Mouse (Mus musculus): ENCODE data around the gene Chst5. TPM values are rescaled to one million over a fixed set of nuclear protein-coding genes. Genes with fewer than 3 reads are reported as not detected.

The Chst5 gene
- polyA plus RNA-seq, 1 experiment, result not detected

DNA sequence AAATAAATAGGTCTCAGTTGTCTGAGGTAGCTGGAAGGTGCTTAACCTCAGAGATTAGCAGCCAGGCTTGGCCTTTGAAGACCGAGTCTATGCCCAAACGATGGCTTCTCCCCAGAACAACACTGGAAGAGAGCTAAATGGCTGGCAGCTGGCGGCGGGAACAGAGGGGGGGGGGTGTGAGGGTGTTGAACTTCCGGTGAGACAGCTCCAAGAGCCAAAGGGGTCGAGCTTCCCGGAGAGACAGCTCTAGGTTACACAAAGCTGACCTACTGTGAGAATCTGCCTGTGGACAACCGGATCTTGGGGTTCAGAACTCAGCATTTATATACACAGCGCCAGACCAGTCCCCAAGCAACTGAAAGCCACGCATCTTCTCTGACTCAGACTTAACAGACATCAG is 11.7 kb downstream of the Chst5 start:
- no peaks in the 10 kb centered on the region for H3K36me3 ChIP-seq (replicated peaks; ENCODE audit: low read length)
- peaks cover 40% of the 10 kb centered on the region for H3K27me3 ChIP-seq (replicated peaks)
- H3K9me3 ChIP-seq, result peaks cover 4% of the 10 kb centered on the region
- H3K4me1 ChIP-seq, result 0 out of 2 replicates have a peak, but pooled peaks cover 4% of the 10 kb centered on the region
- H3K4me3 ChIP-seq (replicated peaks), result no peak overlapping the region
- no peak for TF ChIP-seq GATA1 (IDR thresholded peaks at IDR 0.05; ENCODE audit: borderline replicate concordance, low read length)
- no peak for TF ChIP-seq FLI1 (IDR thresholded peaks at IDR 0.05; ENCODE audit: low read length)

DNA sequence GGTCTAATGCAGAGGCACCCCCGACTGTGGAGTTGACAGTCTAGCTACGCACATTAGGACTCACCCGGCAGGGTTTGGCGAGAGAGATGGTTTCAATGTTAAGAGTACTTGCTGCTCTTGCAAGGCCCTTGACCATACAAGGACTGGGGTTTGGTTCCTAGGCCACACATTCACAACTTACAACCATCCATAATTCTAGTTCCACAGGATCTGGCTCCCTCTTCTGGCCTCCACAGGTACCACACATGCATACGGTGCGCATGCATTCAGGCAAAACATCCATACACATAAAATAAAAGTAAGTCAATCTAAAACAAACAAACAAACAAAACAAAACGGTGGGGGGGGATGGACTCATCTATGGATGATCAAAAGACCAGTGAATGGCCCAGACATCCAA is 15.3 kb downstream of the Chst5 start:
- H3K9me3 ChIP-seq, result peaks cover 17% of the 10 kb centered on the region
- no peak overlapping the region for H3K4me3 ChIP-seq (replicated peaks)
- H3K36me3 ChIP-seq (replicated peaks; ENCODE audit: low read length), result no peaks in the 10 kb centered on the region
- H3K27me3 ChIP-seq (replicated peaks), result peaks cover 30% of the 10 kb centered on the region
- TF ChIP-seq GATA1 (IDR thresholded peaks at IDR 0.05; ENCODE audit: borderline replicate concordance, low read length), result no peak
- no peak for TF ChIP-seq FLI1 (IDR thresholded peaks at IDR 0.05; ENCODE audit: low read length)
- peaks cover 28% of the 10 kb centered on the region for H3K4me1 ChIP-seq

DNA sequence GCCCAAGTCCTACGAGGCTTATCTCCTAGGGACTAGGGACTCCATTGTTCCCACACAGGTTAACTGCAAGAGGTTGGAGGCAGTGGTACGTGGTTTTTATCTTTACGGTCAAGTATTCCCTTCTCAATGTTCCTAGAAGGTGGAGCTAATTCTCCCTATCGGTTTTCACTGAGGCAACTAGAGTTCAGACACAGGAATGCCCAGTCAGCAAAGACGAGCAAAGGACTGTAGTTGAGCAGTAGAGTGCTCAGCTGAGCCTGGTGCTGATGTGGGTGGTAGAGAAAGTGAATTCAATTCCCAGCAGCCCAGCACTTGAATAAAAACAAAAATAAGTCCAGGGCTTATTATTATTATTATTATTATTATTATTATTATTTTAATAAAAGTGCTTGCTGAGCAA is 17.6 kb downstream of the Chst5 start:
- Histone ChIP-seq H3K27me3 (replicated peaks) (peaks cover 38% of the 10 kb centered on the region), H3K36me3 (replicated peaks; ENCODE audit: low read length) (peaks cover 3% of the 10 kb centered on the region), H3K9me3 (peaks cover 33% of the 10 kb centered on the region), H3K4me3 (replicated peaks) (no peak overlapping the region), H3K4me1 (peaks cover 46% of the 10 kb centered on the region)
- TF ChIP-seq FLI1 (IDR thresholded peaks at IDR 0.05; ENCODE audit: low read length) (no peak), GATA1 (IDR thresholded peaks at IDR 0.05; ENCODE audit: borderline replicate concordance, low read length) (no peak)

DNA sequence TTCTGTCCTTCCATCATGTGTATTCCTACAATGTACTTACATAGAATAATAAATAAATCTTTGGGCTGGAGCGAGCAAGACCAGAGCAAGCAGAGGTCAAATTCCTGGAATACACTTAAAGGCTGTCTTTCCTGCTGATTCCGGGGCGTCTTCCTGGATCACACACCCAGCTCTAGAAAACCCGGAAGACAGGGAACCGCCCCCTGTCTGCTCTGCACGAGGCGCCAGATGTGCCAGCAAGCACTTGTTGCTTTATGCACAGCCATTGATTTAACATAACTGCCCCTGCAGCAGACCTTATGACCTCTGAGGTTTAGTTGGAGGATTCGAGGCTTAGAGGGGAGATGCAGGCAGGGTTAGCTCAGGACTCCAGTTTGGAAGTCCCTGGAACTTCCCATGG is 18.3 kb downstream of the Chst5 start:
- Histone ChIP-seq H3K36me3 (replicated peaks; ENCODE audit: low read length) (peaks cover 3% of the 10 kb centered on the region), H3K4me1 (peaks cover 51% of the 10 kb centered on the region), H3K9me3 (peaks cover 33% of the 10 kb centered on the region), H3K27me3 (replicated peaks) (peaks cover 38% of the 10 kb centered on the region), H3K4me3 (replicated peaks) (peak overlapping the region; percentile 7)
- TF ChIP-seq FLI1 (IDR thresholded peaks at IDR 0.05; ENCODE audit: low read length) (no peak), GATA1 (IDR thresholded peaks at IDR 0.05; ENCODE audit: borderline replicate concordance, low read length) (no peak)

DNA sequence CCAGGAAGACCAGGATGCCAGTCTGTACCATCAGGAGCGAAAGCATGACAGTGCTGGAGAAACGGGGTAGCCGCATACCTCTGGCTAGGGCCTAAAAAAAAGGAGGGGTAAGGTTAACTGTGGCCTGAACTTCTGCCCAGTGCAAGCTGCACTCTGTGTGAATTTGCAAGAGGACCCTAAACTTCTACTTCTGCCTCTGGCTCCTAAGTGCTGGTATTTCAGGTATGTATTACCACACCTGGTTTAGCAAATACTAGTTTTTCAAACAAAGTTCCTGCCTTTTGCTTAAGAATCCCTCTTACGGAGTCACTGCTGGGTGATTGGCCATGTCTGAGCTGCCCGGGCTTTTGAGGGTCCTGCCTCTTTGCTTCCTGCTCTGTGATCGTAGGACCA is 19.3 kb downstream of the Chst5 start:
- Histone ChIP-seq H3K9me3 (peaks cover 33% of the 10 kb centered on the region), H3K4me1 (peaks cover 61% of the 10 kb centered on the region), H3K36me3 (replicated peaks; ENCODE audit: low read length) (peaks cover 3% of the 10 kb centered on the region), H3K27me3 (replicated peaks) (peaks cover 30% of the 10 kb centered on the region), H3K4me3 (replicated peaks) (peak overlapping the region; percentile 85)
- TF ChIP-seq FLI1 (IDR thresholded peaks at IDR 0.05; ENCODE audit: low read length) (no peak), GATA1 (IDR thresholded peaks at IDR 0.05; ENCODE audit: borderline replicate concordance, low read length) (no peak)

DNA sequence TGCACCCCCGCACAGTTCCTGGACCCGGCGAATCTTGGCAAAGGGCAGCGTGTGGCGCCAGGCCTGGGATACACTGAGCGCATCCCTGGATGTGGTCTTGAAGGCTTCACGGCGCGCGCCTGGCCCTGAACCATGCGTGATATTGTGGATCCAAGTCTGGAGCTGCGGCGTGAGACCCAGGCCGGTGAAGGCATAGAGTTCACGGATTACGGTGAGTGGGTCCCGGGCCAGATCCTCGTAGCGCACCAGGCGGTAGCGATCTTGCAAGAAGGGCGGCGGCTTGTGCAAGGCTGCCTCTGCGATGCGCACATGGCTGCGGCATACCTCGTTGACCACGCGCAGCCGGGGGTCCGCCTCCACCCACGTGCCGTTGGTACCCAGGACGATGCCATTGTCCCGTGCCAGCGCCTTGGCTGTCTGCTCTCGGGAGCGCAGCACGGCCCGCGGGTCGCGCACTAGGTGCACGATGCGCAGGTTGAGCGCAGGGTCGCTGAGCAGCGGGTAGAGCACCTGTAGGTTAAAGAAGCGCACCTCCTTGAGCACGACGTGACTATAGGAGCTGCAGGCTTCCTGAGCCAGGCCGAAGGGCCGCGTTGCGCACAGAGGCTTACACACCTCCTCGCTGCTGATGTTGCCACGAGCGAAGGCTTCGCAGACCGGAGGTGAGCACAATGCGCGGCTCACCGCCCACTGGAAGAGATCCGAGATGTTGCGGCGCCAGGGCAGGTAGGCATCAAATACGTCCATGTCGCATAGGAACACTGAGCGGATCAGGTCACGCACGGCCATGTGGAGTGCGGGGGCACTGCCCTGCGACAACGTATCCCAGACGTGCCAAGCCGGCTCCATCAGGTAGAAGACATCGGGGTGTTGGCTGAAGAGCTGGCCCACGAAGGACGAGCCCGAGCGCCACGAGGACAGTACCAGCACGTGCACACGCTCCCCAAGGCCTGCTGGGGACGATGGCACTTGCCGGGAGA is 20.0 kb downstream of the Chst5 start:
- Histone ChIP-seq H3K4me3 (replicated peaks) (peak overlapping the region; percentile 85), H3K4me1 (peaks cover 65% of the 10 kb centered on the region), H3K36me3 (replicated peaks; ENCODE audit: low read length) (peaks cover 3% of the 10 kb centered on the region), H3K9me3 (peaks cover 33% of the 10 kb centered on the region), H3K27me3 (replicated peaks) (peaks cover 29% of the 10 kb centered on the region)
- TF ChIP-seq GATA1 (IDR thresholded peaks at IDR 0.05; ENCODE audit: borderline replicate concordance, low read length) (no peak), FLI1 (IDR thresholded peaks at IDR 0.05; ENCODE audit: low read length) (no peak)

DNA sequence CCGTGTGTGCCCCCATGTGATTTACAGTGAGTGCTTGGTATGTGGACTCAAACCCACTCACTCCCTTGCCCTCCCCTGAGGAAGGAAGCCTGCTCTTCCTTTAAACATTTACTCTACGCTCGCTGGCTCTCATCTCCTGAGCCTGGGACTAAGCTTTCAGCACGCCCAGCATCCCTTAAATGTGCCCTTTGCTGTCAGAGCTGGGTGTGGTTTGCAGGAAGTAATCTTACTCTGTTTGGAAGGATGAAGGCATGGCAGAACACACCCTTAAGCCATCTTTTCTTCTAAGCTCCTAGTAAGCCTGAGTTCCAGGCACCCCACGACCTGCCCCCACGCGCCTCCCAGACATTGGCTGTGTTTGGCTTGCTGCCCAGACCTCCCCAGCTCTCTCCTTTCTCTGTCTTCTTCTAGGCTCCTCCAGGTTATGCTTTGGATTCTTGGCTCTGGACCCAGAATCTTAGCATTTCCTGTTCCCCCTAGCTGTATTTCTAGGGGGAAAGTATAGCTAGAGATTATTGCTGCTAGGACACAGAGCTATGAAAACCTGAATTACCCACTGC is 22.1 kb downstream of the Chst5 start:
- Histone ChIP-seq H3K4me1 (peaks cover 66% of the 10 kb centered on the region), H3K9me3 (peaks cover 28% of the 10 kb centered on the region), H3K4me3 (replicated peaks) (peak overlapping the region; percentile 31), H3K36me3 (replicated peaks; ENCODE audit: low read length) (peaks cover 3% of the 10 kb centered on the region), H3K27me3 (replicated peaks) (peaks cover 26% of the 10 kb centered on the region)
- TF ChIP-seq FLI1 (IDR thresholded peaks at IDR 0.05; ENCODE audit: low read length) (no peak), GATA1 (IDR thresholded peaks at IDR 0.05; ENCODE audit: borderline replicate concordance, low read length) (no peak)

DNA sequence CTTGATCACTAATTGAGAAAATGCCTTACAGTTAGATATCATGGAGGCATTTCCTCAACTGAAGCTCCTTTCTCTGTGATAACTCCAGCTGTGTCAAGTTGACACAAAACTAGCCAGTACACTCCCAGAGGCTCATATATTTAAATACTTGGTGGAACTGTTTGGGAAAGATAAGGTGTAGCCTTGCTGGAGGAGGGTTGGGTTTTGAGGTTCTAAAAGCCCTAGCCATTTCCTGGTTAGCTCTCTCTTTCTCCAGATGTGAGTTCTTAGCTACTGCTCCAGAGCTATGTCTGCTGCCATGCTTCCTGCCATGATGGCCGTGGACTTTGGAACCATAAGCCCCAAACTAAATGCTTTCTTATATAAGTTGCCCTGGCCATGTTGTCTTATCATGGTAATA is 22.8 kb downstream of the Chst5 start:
- H3K4me3 ChIP-seq (replicated peaks), result no peak overlapping the region
- H3K36me3 ChIP-seq (replicated peaks; ENCODE audit: low read length), result peaks cover 3% of the 10 kb centered on the region
- TF ChIP-seq GATA1 (IDR thresholded peaks at IDR 0.05; ENCODE audit: borderline replicate concordance, low read length), result no peak
- peaks cover 63% of the 10 kb centered on the region for H3K4me1 ChIP-seq
- peaks cover 25% of the 10 kb centered on the region for H3K27me3 ChIP-seq (replicated peaks)
- peaks cover 28% of the 10 kb centered on the region for H3K9me3 ChIP-seq

DNA sequence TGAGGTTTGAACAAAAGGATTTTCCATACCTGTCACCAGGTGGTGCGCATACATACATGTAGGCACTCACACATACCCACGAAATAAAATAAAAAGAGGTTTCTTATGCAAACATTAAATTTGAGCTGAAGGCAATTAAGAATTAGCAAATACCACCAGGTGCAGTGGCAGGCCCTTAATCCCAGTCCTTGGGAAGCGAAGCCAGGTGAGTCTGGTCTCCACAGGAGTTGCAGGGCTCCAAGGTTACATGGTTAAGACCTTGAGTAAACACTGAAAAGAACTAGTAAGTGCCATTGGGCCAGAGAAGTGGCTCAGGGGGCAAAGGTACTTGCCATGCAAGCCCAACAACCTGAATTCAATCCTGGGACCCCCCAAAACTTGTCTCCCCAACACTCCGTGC is 26.6 kb downstream of the Chst5 start:
- H3K9me3 ChIP-seq, result peaks cover 6% of the 10 kb centered on the region; the same call in 1 of the 2 replicates
- no peak for TF ChIP-seq GATA1 (IDR thresholded peaks at IDR 0.05; ENCODE audit: borderline replicate concordance, low read length)
- TF ChIP-seq FLI1 (IDR thresholded peaks at IDR 0.05; ENCODE audit: low read length), result no peak
- no peaks in the 10 kb centered on the region for H3K27me3 ChIP-seq (replicated peaks)
- no peaks in the 10 kb centered on the region for H3K36me3 ChIP-seq (replicated peaks; ENCODE audit: low read length)
- H3K4me3 ChIP-seq (replicated peaks), result no peak overlapping the region
- H3K4me1 ChIP-seq, result peaks cover 43% of the 10 kb centered on the region

DNA sequence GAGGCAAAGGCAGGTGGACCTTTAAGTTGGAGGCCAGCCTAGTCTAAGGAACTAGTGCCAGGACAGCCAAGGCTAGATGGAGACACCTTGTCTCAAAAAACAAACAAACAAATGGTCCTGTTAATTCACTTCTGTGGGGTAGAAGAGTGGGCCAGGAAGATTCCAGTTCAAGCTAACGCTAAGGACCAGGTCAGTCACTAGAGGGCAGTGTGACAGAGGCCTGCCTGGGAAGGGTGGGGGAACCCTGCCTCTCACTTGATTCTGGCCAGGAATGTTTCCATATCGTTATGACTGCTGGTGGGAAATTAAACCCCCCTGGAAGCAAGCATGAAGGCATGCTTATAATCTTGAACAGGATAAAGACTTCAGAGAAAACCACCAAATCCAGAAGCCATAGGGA is 28.7 kb downstream of the Chst5 start:
- Histone ChIP-seq H3K36me3 (replicated peaks; ENCODE audit: low read length) (no peaks in the 10 kb centered on the region), H3K4me3 (replicated peaks) (no peak overlapping the region), H3K4me1 (peaks cover 34% of the 10 kb centered on the region), H3K27me3 (replicated peaks) (no peaks in the 10 kb centered on the region), H3K9me3 (peaks cover 6% of the 10 kb centered on the region)
- TF ChIP-seq GATA1 (IDR thresholded peaks at IDR 0.05; ENCODE audit: borderline replicate concordance, low read length) (no peak), FLI1 (IDR thresholded peaks at IDR 0.05; ENCODE audit: low read length) (no peak)

All from megakaryocyte, embryonic 14.5 days (primary cell).